Mouse (Mus musculus) intestine, embryonic 16.5 days (tissue): ENCODE measurements around the gene Amh. TPM values are rescaled to one million over a fixed set of nuclear protein-coding genes. Genes with fewer than 3 reads are reported as not detected.

ENCODE experiments used
- ATAC-seq: fragments of 200-750 bp; cut with Nextera tagmentation; 2 replicates; pipeline ENCODE4 v1.8.0; 2017; ENCODE audit warnings: moderate TSS enrichment, moderate library complexity
- H3K27ac ChIP-seq: fragments of 300-500 bp; sonication (generic); 2 replicates; pipeline ENCODE4 v1.5.1; 2014; ENCODE audit warnings: mild to moderate bottlenecking, low read length
- H3K27me3 ChIP-seq: fragments of 300-500 bp; sonication (generic); replicated peaks from 2 replicates; pipeline ENCODE4 v1.6.1; 2014; ENCODE audit warnings: low read length, control low read depth, mixed read lengths; ENCODE audit not compliant: control insufficient read depth, insufficient read depth
- H3K36me3 ChIP-seq: fragments of 300-500 bp; sonication (generic); 2 replicates; pipeline ENCODE4 v1.6.1; 2014; ENCODE audit warnings: low read length, control low read depth; ENCODE audit not compliant: control insufficient read depth, insufficient read depth
- H3K4me1 ChIP-seq: fragments of 300-500 bp; sonication (generic); 2 replicates; pipeline ENCODE4 v1.6.1; 2014; ENCODE audit warnings: low read length, control low read depth, mixed read lengths; ENCODE audit not compliant: control insufficient read depth, insufficient read depth
- H3K4me2 ChIP-seq: fragments of 300-500 bp; sonication (generic); 2 replicates; pipeline ENCODE4 v1.6.1; 2014; ENCODE audit warnings: low read depth, low read length, control low read depth
- H3K4me3 ChIP-seq: fragments of 300-500 bp; sonication (generic); 2 replicates; pipeline ENCODE4 v1.5.1; 2014; ENCODE audit warnings: mild to moderate bottlenecking, low read length
- H3K9ac ChIP-seq: fragments of 300-500 bp; sonication (generic); 2 replicates; pipeline ENCODE4 v1.6.1; 2014; ENCODE audit warnings: low read depth, low read length
- H3K9me3 ChIP-seq: fragments of 300-500 bp; sonication (generic); 2 replicates; pipeline ENCODE4 v1.6.1; 2016; ENCODE audit warnings: low read length, control low read depth; ENCODE audit not compliant: control insufficient read depth
- WGBS: fragments of 180-500 bp; shearing (Covaris S2); extraction: QIAGEN DNeasy Blood & Tissue Kit; methylation state at CpG from one replicate; pipeline ENCODE4 v1.1.7; 2014; 5-methylcytosine and 5-hydroxymethylcytosine counted together
- polyA plus RNA-seq: library from polyadenylated mRNA; unstranded; fragments of >200 nt; fragmentation: Nextera tagmentation; extraction: Ambion mirVana; gene quantifications from 2 replicates; pipeline ENCODE4 v1.2.1, GENCODE M21; 2015

Gene Amh
- polyA plus RNA-seq, 1 experiment from 2014 or later: 0.10 TPM

DNA sequence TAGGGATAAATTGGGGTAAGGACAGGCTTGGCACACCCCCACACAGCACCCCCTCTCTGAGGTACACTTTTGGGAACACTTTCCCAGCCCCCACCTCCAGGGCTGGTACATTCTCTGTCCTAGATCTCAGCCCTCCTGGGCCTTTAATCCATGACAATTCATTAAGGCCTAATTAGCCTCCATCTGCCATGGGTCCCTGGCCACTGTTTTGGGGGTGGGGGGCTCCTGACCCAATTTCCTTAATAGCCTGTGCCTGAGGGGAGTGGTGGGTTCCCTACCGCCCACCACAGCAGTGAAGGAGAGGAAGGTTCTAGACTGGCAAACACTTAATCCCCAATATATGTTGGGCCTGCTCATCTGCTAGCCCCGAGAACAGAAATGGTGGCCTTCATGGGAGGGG, 36.6 kb downstream of the Amh start:
- no peak for ATAC-seq
- no peak overlapping the region for H3K4me3 ChIP-seq
- 89% methylated on average over 2 of the region's 2 CpGs for WGBS
- H3K27me3 ChIP-seq: peaks cover 34% of the 10 kb centered on the region
- no peak overlapping the region for H3K27ac ChIP-seq
- no peaks in the 10 kb centered on the region for H3K36me3 ChIP-seq
- H3K4me2 ChIP-seq: no peak overlapping the region
- no peaks in the 10 kb centered on the region for H3K9me3 ChIP-seq
- H3K9ac ChIP-seq: no peak overlapping the region
- peaks cover 7% of the 10 kb centered on the region for H3K4me1 ChIP-seq

DNA sequence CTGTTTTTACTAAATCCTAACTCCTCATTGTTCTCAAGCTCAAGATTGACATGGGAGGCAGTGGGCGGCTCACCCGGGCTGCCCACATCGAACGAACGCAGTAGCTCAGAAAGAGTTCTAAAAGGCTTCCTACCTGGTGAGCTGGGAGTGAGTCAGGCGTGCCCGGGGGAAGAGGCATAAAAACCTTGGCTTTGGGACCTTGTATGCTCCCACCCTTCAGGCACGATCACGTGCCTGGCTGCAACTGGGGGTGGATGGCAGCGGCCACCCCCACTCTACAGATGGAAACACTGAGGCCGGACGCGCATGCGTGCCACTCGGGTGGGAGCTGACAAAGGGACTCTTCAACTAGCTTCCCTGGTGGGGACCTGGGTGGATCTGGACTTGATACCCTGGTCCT, 37.3 kb downstream of the Amh start:
- 81% methylated on average over 15 of the region's 15 CpGs for WGBS
- H3K9ac ChIP-seq: no peak overlapping the region

DNA sequence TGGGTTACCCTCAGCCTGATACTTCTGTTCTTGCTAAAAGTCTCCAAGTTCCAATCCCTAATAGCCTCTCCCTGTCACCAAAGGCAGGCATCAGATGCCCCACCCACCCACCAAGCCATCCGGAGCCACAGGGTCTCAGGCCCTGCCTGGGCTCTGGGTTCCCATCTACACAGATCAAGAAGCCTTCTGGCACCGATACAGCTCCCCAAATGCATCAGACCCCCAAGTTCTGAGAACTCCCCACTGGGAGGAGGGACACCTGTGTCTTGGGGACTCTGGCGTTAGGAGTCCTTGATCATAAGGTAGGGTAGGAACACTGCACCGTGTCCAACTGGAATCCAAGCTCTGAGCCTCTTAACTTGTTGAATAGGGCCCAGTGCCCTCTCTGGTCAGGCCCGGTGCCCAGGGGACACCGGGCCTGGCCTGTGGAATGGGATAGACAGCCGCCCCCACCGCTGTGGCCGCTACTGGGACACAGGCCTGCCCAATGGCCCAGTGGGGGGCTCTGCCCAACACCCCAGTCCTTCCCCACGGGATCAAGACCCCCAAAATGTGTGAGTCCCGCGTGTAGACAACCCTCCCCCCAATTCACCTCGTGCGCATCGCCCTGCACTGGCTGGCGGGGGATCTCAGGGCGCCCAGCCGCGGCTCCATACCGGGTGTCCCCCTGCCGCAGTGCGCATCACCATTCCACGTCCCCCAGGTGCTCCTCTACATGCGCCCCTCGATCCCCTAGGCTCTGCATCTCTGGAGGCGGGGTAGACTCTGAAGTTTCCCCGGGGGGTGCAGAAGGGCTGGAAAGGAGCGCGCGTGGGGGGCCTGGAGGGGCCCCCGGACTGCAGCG, 38.3 kb downstream of the Amh start:
- Histone ChIP-seq H3K9ac (peak overlapping the region; percentile 48), H3K27me3 (peaks cover 30% of the 10 kb centered on the region), H3K4me2 (peak overlapping the region; percentile 77), H3K36me3 (no peaks in the 10 kb centered on the region), H3K4me1 (peaks cover 7% of the 10 kb centered on the region), H3K27ac (no peak overlapping the region), H3K9me3 (no peaks in the 10 kb centered on the region), H3K4me3 (peak overlapping the region; percentile 48)
- WGBS: 10% methylated on average over 31 of the region's 32 CpGs
- 0 out of 2 replicates have a peak, but pooled peaks have one; percentile 8 for ATAC-seq

More for the DNA sequence above, 37.3 kb downstream of the Amh start:
- H3K27ac ChIP-seq: no peak overlapping the region
- no peaks in the 10 kb centered on the region for H3K9me3 ChIP-seq
- H3K4me3 ChIP-seq: no peak overlapping the region
- no peak overlapping the region for H3K4me2 ChIP-seq
- H3K36me3 ChIP-seq: no peaks in the 10 kb centered on the region
- peaks cover 30% of the 10 kb centered on the region for H3K27me3 ChIP-seq
- no peak for ATAC-seq
- H3K4me1 ChIP-seq: peaks cover 7% of the 10 kb centered on the region

DNA sequence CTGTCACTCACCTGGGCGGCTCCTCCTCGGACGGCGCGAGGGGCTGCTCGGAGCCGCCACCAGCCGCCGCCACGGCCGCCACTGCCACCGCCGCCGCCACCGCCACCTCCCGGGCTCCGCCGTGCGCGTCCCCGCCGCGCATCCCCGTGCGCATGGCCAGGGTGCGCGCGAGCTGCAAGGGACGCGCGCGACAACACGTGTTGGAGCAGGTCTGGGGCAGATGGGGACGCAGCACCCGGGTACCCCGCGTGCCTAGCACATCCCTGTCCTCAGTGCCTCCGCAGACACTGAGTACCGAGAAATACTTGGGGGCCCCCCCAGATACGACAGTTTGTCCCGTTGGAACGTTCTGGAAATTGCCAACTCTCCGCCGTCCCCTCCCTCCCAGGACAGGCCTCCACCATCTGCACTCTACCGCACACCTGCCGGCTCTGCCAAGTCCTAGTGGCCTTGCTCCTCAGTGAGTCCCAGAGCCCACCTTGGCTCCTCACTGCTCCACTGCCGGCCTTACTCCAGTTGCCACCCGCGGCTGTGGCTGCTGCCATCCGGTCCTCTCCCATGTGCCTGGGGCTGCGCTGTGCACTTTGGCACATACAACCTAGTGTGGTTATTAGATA, 39.0 kb downstream of the Amh start, which contains the start of gene Lingo3:
Lingo3 (minus strand) TSS at position 109 of the 617 bp plus-strand sequence.
- H3K4me2 ChIP-seq: peak within 1 kb of the TSS; percentile 77
- 7% methylated on average over 31 of the region's 51 CpGs for WGBS
- no peak within 1 kb of the TSS for H3K27ac ChIP-seq
- peaks cover 30% of the 10 kb centered on the region for H3K27me3 ChIP-seq
- peak within 1 kb of the TSS; percentile 48 for H3K9ac ChIP-seq
- no peaks in the 10 kb centered on the region for H3K36me3 ChIP-seq
- peak; percentile 36; the same call in 1 of the 2 replicates for ATAC-seq
- peak within 1 kb of the TSS; percentile 48 for H3K4me3 ChIP-seq
- H3K9me3 ChIP-seq: no peaks in the 10 kb centered on the region
- peaks cover 9% of the 10 kb centered on the region for H3K4me1 ChIP-seq

DNA sequence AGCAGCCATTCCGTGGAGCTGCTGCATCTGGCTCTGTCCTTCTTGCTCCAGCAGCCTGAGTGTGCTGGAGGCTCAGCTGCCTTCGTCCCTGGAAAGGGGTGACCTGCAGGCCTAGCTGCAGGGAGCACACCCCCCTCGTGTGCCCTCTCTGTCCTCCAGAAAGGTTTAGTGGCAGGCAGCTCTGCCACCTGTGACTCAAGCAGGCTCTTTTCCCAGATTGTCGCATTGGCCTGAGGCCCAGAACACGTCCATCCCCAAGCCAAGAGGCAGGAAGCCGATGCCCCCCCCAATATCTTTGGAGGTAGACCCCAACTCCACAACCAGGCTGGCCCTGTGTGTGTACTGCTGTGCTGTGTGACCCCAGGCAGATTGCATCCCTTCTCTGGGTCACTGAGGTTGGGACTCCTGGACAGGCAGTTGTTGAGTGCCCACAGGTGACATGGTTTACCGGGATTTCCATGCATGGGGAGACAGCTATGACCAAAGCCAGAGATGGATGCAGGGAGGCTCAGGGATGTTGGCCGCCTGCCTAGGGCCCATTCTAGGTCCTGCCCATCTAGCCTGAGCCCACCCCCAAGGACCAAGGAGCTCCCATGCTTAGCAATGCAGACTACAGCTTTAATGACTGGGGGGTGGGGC, 40.1 kb downstream of the Amh start:
- Histone ChIP-seq H3K4me1 (peaks cover 10% of the 10 kb centered on the region), H3K9ac (no peak overlapping the region), H3K9me3 (no peaks in the 10 kb centered on the region), H3K4me2 (no peak overlapping the region), H3K36me3 (no peaks in the 10 kb centered on the region), H3K27ac (no peak overlapping the region), H3K27me3 (peaks cover 30% of the 10 kb centered on the region), H3K4me3 (no peak overlapping the region)
- no peak for ATAC-seq
- 62% methylated on average over 8 of the region's 8 CpGs for WGBS

DNA sequence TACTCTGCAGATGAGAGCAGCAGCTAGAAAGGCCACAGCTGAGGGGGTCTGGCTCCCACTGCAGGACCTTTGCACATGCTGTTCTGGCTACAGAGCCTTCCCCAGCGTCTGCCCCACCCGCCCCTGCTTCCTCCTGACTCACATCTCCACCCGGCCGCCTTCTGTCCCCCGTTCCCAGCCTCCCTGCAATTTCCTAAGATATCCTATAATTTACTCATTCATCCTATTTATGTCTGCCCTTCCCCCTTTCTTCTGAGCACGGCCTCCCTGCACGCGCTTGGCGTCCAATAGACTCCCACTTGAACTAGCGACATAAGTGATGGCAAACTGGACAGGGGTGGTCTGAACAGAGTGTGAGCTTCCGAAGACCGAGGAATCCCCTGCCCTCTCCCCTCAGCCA, 40.7 kb downstream of the Amh start:
- ATAC-seq: no peak
- Histone ChIP-seq H3K27me3 (peaks cover 30% of the 10 kb centered on the region), H3K4me1 (peaks cover 10% of the 10 kb centered on the region), H3K4me2 (no peak overlapping the region), H3K27ac (no peak overlapping the region), H3K4me3 (no peak overlapping the region), H3K9me3 (no peaks in the 10 kb centered on the region), H3K36me3 (no peaks in the 10 kb centered on the region), H3K9ac (no peak overlapping the region)
- WGBS: 74% methylated on average over 12 of the region's 12 CpGs

DNA sequence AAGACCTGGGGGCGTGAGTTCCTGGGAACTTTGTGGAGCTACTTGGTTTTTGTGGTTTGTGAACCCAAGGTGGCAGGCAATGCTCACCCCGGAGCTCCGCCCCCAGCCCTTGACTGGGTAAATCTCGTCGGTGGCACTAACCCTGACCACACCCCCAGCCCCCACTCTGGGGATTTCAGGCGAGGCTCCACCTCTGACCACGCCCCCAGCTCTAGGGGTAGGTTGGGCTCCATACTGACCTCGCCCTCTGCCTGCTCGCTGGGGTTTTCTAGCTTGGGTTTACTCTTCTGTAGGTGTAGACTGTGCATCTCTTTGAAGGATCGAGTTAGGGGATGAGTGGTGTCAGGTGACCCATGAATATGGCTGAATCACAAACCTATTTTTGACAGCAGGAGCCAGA, 43.5 kb downstream of the Amh start:
- H3K9ac ChIP-seq: peak overlapping the region; percentile 19; the same call in 1 of the 2 replicates
- peaks cover 11% of the 10 kb centered on the region for H3K4me1 ChIP-seq
- H3K4me2 ChIP-seq: 0 out of 2 replicates have a peak overlapping the region, but pooled peaks have one; percentile 6
- no peak overlapping the region for H3K27ac ChIP-seq
- WGBS: 11% methylated on average over 10 of the region's 10 CpGs
- no peaks in the 10 kb centered on the region for H3K9me3 ChIP-seq
- H3K36me3 ChIP-seq: peaks cover 11% of the 10 kb centered on the region
- ATAC-seq: peak; percentile 63
- no peak overlapping the region for H3K4me3 ChIP-seq
- peaks cover 10% of the 10 kb centered on the region for H3K27me3 ChIP-seq

DNA sequence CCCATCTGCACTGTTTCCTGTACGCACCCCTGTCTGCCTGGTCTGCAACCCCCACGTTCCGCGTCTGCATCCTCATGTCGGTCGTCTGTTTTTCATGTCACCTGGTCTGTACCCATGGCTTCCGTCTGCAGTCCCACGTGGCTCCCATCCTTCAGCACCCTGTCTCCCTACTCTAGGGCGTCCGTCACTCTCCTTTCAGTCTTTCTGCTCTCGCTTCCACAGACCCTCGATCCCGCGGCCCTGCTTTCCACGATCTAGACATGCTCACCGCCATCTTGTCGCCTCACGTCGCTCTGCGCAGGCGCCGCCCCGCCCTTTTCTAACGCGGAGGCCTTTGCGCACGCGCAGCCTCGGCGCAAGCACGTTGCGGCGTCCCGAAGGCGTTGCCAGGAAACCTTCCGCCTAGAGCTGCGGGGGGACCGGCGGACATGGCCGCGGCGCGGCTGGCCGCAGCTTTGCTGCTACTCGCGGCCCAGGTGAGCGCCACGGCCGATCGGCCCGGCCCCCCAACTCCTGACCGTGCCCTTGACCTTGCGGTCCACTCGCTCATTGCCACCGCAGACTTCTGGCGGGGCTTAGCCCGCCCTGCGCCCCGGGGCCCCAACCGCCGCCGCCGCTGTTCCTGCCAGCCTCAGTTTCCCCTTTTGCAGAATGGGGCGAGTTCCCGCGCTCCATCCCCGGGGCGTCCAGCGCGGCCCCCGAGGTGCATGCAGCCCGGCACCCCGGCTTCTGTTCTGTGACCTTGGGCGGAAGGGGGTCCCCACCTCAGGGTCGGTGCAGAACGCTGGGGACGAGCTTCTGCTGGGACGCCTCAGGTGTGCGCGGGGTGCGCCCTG, 50.1 kb downstream of the Amh start, which contains the start of the genes Lsm7 and Sppl2b:
Lsm7 (minus strand) TSS at position 297 of the 836 bp plus-strand sequence.
Sppl2b (plus strand) TSS at position 363 of the 836 bp plus-strand sequence.
- H3K27me3 ChIP-seq: no peaks in the 10 kb centered on the region
- H3K4me2 ChIP-seq: peak within 1 kb of the TSS; percentile 94
- WGBS: under 1% methylated on average over 81 of the region's 81 CpGs
- peaks cover 25% of the 10 kb centered on the region for H3K4me1 ChIP-seq
- H3K9ac ChIP-seq: peak within 1 kb of the TSS; percentile 90
- no peaks in the 10 kb centered on the region for H3K9me3 ChIP-seq
- H3K4me3 ChIP-seq: peak within 1 kb of the TSS; percentile 96
- peak within 1 kb of the TSS; percentile 31; the same call in 1 of the 2 replicates for H3K27ac ChIP-seq
- H3K36me3 ChIP-seq: peaks cover 11% of the 10 kb centered on the region
- peak; percentile 79 for ATAC-seq
